Mouse (Mus musculus): ENCODE measurements around the gene Tstd1.

DNA sequence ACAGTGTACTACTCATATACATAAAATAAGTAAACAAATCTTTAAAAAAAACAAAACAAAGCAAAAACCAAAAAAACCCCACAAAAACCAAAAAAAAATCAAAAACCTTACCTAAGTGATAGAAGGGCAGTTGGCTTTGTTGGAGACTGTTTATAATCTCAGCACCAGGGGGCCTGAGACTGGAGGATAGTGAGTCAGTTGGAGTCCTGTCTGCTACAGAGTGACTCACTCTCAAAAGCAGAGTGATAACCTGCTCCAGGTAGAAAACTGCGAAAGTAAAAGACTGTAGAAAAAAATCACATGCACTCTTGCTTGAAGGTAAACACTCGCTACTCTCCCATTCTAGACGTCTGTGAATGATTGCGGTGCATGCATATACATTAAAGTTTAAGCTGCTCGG is 26.4 kb downstream of the Tstd1 start:
- no peak for TF ChIP-seq CTCF (IDR thresholded peaks at IDR 0.05 in 2 of 3, conservative IDR thresholded peaks at IDR 0.05 in 1 of 3; ENCODE audit: control insufficient read depth in 1 of 3, insufficient read depth in 1 of 3, low read depth in 2 of 3, low read length in 3 of 3, poor library complexity in 1 of 3, severe bottlenecking in 1 of 3)
- no peak for TF ChIP-seq POLR2AphosphoS5 (IDR thresholded peaks at IDR 0.05; ENCODE audit: borderline replicate concordance, low read depth, low read length)
- TF ChIP-seq POLR2A (IDR thresholded peaks at IDR 0.05; ENCODE audit: control insufficient read depth in 1 of 2, insufficient read depth in 1 of 2, low read depth in 1 of 2, low read length in 2 of 2, poor library complexity in 1 of 2), result no peak
- TF ChIP-seq ZMIZ1 (IDR thresholded peaks at IDR 0.05; ENCODE audit: low read depth, low read length), result no peak
- no peak for TF ChIP-seq MAZ (IDR thresholded peaks at IDR 0.05; ENCODE audit: low read depth, low read length)
- TF ChIP-seq USF2 (IDR thresholded peaks at IDR 0.05; ENCODE audit: borderline replicate concordance in 1 of 2, insufficient read depth in 1 of 2, low read depth in 1 of 2, low read length in 2 of 2), result no peak
- TF ChIP-seq EP300 (IDR thresholded peaks at IDR 0.05; ENCODE audit: low read depth in 1 of 2, low read length in 2 of 2), result no peak
- TF ChIP-seq NELFE (IDR thresholded peaks at IDR 0.05; ENCODE audit: low read depth, low read length), result no peak
- TF ChIP-seq CHD1 (IDR thresholded peaks at IDR 0.05; ENCODE audit: low read depth, low read length), result no peak
- no peak for TF ChIP-seq MYB (IDR thresholded peaks at IDR 0.05; ENCODE audit: low read depth, low read length)
